Mouse (Mus musculus): ENCODE measurements around the gene Lhcgr. TPM values are rescaled to one million over a fixed set of nuclear protein-coding genes. Genes with fewer than 3 reads are reported as not detected.

Lhcgr gene
- total RNA-seq, 2 experiments from 2014 or later: 0.46 to 0.93 TPM

DNA sequence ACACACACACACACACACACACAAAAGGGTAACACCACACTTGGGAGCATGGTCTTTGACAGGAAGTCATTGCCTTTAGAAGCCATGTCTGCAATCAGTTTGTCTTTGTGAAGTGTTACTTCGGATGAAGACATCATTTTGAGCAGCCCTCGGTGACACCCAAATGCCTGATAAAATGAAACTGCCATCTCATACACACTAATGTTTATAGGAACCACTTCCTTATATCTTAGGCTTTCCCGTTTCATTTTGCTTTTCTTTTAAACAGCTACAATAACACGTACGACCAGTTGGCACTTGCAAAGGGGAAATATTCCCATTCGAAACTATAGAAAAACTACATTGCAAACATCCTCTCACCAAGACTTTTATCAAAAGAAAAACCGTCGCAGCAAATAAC is 42.1 kb downstream of the Lhcgr start:
- DNase-seq: no peak
- intact Hi-C loops (cut with DNase I): loop anchor here (10.0 kb wide), 1 partner anchor 195 kb away; no protein-coding TSS in a partner anchor

DNA sequence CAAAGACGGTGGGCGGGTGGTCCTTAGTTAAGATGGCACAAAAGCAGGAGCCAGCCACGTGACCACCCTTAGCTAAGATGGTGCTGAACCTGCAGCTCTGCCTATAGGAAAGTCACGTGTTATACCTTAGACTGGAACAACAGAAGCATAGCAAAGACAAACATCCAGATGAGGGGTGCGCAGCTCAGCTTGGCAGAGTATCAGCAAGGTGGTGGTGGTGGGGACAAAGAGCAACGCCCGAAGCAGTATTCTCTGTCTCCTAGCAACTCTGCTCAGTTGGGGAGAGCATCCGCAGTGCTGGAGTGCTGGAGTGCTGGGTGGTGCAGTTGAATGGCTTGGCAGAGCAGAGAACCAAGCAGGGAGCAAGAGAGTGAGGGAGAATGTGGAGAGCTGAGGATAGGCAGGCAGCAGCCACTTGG is 85.5 kb downstream of the Lhcgr start:
- intact Hi-C loops (cut with DNase I): no loop called here
- DNase-seq: no peak

DNA sequence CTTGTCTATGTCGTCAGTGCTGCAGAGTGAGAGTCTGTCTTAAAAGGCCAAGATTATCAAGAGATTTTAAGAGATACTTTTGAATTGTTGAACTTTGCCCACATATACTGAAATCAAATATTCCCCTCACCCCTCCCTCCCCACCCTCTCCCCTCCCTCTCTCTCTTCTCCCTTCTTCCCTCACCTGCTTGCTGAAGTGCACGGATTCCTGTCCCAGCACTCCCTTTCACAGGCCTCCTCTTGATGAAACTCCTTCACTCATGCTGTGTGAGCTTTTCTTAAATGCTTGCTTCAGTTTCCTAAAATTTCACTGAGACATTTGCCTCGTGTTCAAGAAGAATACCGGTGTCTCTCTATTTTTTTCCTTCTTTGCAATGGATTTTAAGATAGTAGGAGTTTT is 88.7 kb downstream of the Lhcgr start:
- intact Hi-C loops (cut with DNase I): no loop called here

DNA sequence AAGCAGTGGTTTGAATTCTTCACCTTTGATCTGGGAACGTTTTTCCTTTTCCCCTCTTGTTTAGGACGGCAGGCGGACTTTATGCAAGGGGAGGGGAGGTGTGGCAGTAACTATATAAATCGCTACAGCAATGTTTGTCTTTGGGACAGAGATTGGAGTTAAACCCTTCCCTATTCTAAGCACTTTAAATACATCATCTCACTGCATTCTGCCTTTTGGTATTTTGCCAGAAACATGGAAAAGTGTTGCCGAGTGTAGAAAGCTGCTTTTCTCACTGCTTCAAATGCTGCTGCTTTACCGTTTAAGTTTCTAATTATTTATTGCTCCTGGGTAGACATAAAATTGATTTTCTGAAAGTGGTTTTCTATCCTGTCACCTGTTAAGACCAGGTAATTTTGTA is 89.4 kb downstream of the Lhcgr start:
- intact Hi-C loops (cut with DNase I): no loop called here
- DNase-seq: no peak

More for the DNA sequence above, 88.7 kb downstream of the Lhcgr start:
- DNase-seq: no peak

DNA sequence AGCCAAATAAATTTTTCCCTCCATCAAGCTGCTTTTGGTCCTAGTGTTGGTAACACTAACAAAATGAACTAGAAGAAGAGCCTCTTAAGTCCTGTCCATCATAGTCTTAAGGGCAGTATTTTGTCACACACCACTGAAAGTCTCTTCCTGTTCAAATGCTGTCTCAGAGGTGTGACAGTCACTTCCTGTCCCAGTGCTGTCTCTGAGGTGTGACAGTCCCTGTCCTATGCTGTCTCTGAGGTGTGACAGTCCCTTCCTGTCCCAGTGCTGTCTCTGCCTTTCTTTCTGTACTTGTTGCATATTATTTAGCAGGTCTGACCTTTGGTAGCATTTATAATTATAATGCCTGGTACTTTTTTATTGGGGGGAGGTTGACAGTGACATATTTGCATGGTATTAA is 90.9 kb downstream of the Lhcgr start:
- intact Hi-C loops (cut with DNase I): no loop called here
- no peak for DNase-seq

DNA sequence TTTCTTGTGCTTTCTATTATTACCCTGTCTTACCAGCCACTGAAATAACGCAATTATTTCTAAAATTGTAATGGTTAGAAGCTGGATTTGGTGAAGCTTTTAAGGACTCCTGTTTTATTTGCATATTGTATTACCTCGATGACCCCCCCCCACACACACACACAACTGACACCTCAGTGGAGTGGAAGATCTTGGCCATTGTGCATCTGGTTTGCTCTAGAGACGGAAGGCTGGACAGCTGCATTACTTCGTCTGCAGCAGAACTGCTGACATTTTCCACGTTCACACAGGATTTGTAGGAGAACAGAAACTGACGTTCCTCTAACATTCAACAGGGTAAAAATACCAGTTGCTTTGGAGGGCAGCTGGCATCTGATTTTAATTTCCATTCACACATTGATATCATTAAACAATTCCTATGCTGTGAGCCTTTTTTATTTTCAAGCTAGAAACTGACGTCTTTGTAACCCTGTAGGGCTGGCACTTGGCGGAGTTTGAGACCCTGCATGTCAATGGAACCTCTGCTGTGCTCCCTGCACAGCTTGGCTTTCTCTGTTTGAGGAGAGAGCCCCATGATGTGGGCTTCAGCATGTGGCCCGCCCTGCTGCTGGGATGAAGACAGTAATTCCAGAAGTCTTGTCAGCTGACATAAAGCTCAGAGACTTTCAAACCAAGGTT is 95.0 kb downstream of the Lhcgr start:
- DNase-seq: no peak
- intact Hi-C loops (cut with DNase I): no loop called here

DNA sequence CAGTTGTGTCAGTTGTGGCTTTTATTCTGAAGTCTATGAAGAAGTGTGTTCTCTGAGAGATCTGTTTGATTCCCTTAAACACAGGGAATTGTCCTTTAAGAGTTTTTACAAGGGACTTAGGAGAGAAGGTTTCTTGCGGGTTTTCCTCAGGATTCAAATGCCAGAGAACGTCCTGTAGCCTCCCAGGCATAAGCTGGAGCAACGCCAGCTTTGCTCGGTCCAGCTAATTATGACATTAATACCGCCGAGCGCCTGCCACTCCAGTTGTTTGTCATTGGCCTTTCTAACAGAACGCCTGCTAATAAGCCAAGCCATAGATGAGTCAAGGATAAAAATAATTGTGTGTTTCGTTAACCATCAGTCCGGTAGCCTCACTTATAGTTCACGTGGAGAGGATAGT is 103.6 kb downstream of the Lhcgr start:
- intact Hi-C loops (cut with DNase I): no loop called here
- DNase-seq: peak; percentile 23

DNA sequence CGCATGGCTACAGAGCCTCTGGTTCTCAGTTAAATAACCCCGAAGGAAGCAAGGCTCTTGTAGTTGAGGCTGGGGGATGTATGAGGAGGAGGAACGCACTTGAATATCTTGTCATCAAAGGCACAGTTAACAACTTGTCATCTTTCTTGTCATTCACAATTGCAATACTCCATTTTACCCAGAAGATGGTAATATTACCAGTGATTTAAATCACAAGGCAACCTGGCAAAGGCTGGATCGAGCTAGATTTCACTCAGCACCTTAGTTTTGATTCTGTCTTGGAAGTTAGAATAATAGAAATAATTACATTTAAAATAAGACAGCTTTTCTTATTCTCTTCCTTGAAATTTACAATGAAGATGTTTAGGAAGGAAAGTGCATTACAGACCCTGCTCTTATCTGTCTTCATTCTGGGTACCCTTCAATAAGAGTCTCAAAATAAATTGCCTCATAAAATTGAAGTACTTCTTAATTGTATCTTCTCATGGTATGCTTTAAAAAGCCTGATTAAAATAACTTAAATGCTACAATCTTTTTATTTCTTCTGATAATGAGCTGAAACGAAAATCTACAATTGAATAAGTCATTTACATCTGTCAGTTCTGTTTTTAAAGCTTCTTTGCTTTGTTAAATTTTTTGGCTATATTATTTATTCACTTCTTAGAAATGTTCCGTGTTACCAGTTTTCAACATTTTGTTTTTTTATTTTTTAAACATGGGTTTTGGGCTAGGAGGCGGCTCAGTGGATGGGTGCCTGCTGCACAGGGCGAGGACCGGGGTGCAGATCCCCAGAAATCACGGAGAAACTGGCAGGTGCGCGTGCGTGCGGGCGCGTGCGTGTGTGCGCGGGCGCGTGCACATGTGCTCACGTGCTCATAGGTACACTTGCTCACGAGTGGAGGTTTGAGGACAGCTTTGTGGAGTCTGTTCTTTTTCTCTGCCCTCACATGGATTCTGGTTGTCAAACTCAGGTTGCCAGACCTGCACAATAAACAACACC is 116.2 kb downstream of the Lhcgr start:
- intact Hi-C loops (cut with DNase I): no loop called here
- DNase-seq: no peak

DNA sequence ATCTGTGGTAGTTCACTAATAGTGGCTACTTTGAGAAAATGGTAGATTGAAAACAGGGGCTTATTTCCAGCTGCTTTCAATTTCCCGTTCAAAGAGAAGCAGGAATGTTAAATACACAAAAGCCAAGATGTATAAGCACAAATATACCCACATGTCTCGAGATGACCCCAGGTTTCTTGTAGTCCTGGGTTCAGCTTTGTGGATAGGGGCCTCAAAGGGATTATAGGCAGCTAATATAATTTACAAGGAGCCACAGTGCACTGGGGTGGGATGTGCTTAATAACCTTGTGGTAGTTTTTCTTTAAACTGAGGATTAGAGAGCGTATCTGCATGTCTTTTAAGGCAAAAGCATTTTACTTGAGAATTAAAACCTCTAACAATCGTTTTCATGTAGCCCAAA is 121.0 kb downstream of the Lhcgr start:
- intact Hi-C loops (cut with DNase I): no loop called here
- no peak for DNase-seq

DNA sequence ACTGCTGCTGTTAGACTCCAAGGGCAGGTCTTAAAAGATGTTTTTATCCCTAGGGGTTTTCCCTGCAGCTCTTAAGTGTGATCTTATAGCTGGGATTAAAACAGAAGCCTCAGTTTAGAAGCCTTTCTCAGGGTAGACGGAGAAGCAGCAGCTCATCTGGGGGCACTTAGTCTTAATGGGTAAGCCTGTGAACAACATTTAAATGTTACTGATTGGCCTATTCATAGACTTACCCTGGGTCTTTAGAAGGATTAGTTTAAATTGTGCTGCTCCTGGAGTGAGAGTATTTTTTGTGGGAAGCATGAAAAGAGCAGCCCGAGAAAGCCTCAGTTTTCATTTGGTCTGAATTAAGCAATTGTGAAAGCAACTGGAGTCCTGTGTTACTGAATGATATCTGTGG is 121.9 kb downstream of the Lhcgr start:
- DNase-seq: no peak
- intact Hi-C loops (cut with DNase I): no loop called here

DNA sequence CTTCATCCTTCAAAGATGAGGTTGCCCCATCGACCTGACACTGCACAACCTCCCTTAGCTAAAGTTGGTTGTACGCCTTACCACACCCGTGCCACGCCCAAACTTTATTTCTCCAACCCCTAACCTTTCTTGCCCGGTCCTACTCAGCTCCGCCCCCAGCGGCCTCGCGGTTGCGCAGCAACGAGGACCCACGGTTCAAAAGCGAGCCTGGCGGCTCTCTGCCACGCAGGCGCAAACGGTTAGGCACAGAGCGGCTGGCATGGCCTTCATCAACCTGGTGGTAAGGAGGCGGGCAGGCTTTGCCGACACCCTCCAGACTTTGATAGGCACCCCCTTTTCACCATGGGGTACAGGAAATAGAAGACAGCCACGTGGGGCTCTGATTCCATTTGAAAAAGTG is 123.3 kb downstream of the Lhcgr start, which contains the start of gene Gtf2a1l:
Gtf2a1l (plus strand) TSS at position 209 of the 400 bp plus-strand sequence.
- intact Hi-C loops (cut with DNase I): no loop called here
- peak; percentile 73 for DNase-seq

Other genes starting within 250 kb of the Lhcgr start
- gene Ston1, start 194.3 kb downstream of the Lhcgr start, total RNA-seq (2021): 10 to 100 TPM in 1 of 2 experiments, 1 to 10 TPM in 1; 9.1 to 11.1 TPM
- gene Gtf2a1l, start 123.3 kb downstream of the Lhcgr start, total RNA-seq (2021): under 1 TPM in 1 of 2 experiments, not detected in 1; 0.38 TPM

Data from left cerebral cortex, postnatal 4 days (tissue).